Mouse (Mus musculus) neural tube, embryonic 10.5 days (tissue): ENCODE data around the gene Dbil5.
"Not testable (repeated sequence)": the region's sequence is repeated elsewhere in the genome, so short reads cannot be mapped to it uniquely, and the experiment has no call there.

ENCODE experiments used
- DNase-seq: peaks from one replicate; pipeline ENCODE4 v3.0.0-alpha.2; 2017; ENCODE audit warnings: low spot score; ENCODE audit errors: extremely low spot score

Dbil5 gene

GRCm38 (mm10) chr11:76217390-76217800 lies at the start of gene Dbil5, which contains the start of gene Gemin4:
TSS of gene Dbil5 (plus strand) at chr11:76217608.
TSS of gene Gemin4 (minus strand) at chr11:76217664.
- DNase-seq, result peak; percentile 98

- DNase-seq, result no peak
These were observed 48.4 kb upstream of the Dbil5 start for GRCm38 (mm10) chr11:76168976-76169375.

DNA sequence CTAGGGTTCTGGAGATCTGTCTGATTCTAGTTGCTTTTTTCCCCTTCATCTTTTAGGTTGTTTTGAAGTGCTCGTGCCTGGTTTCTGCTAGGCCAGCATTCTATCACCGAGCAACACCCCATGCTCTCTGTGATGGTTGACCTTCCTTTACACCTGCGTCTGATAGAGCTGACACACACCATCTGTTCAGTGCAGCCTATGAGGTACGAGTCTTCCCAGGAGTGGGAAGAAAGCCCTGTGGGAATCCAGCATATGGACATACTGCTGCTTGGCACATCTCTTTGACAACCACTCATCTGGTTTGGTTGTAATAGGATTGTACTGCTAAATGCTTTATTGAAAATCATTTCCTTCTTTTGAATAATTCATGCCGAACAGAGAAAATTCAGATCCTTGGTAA lies 47.2 kb upstream of the Dbil5 start:
- DNase-seq, result no peak

DNA sequence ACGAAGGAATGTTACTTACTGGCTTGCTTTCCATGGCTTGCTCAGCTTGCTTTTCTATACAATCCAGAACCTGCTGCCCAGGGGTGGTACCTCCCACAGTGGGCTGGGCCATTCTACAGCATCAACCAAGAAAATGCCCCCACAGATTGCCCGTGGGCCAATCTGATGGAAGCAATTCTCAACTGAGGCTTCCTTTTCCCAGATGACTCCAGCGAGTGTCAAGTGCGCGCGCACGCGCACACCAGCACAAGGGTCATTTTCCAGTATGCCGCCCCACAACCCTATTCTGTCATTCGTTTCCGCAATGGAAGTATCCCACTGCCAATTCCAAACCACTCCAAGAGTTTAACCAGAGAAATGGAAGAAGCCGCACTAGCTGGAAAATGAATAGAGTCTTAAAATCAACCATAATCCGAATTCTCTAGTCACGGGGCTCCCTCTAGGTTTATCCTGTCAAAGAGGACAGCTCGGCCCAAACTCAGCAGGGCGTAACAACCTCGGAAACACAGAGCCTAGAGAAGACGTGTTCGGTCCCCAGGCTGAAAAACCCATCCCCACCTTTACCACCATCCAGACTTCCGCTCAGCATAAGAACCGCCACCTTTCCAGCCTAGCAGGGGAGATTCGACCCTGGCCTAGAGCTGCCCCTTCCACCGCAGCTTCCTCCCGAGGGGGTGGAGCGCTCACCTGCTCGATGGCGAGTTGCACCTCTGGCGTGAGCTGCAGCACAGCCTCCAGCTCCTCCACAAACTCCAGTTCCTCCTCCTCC lies 38.5 kb upstream of the Dbil5 start:
- peak; percentile 37 for DNase-seq

- DNase-seq, result peak; percentile 88
These were observed 37.8 kb upstream of the Dbil5 start, which contains the start of the genes Vps53 and Fam57a for GRCm38 (mm10) chr11:76179495-76180145. TSS of gene Vps53 (minus strand) at chr11:76179647. TSS of gene Fam57a (plus strand) at chr11:76179671.

DNA sequence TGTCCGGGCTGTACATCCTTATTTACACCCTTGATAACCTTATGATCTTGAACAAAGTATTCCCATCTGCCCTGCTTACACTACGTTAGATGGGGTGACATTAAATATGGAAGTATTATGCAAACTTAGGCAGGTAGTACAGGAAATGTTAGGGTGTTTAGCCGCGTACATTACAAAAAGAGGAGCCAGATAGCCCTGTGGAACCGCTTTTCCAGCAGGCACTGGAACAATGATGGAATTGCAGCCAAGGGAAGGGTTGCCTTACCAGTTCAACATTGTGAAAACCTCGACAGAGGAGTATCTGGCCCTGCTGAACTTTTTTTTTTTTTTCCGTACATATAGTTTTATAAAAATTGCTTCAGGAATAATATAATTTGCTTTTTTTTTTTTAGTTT lies 37.3 kb upstream of the Dbil5 start:
- DNase-seq, result no peak

- DNase-seq, result no peak
These were observed 33.7 kb upstream of the Dbil5 start for GRCm38 (mm10) chr11:76183745-76184144.

GRCm38 (mm10) chr11:76186908-76187307 lies 30.5 kb upstream of the Dbil5 start:
- no peak for DNase-seq

DNA sequence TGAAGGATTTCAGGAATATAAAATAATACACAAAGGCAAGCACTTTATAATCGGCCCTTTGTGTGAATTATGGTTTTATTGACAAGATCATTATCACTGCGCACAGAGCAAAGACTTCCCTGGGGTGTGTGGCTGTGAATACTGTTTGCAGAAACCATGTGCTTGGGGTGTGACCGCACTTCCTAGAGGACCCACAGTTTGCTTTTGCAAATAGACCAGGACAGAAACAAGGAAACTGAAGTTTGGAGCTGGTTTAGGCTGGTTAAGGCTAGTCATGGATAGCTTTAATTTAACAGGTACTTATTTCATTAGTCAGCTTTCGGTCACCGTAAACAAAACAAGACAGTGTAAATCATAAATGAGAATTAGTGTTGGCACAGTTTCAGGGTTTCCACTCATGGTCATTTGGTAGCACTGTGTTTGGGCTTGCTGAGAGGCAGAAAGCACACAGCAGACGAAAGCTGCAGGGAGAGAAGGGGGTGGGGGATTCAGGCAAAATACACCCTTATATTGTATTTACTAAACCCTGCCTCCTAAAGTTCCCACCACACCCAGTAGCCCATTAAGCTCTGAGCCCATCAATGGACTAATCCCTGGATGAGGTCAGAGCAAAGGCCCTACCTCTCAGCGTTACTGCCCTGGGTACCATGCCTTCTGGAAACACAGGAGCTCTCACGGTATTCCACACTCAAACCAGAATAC lies 21.0 kb upstream of the Dbil5 start:
- DNase-seq, result no peak

DNA sequence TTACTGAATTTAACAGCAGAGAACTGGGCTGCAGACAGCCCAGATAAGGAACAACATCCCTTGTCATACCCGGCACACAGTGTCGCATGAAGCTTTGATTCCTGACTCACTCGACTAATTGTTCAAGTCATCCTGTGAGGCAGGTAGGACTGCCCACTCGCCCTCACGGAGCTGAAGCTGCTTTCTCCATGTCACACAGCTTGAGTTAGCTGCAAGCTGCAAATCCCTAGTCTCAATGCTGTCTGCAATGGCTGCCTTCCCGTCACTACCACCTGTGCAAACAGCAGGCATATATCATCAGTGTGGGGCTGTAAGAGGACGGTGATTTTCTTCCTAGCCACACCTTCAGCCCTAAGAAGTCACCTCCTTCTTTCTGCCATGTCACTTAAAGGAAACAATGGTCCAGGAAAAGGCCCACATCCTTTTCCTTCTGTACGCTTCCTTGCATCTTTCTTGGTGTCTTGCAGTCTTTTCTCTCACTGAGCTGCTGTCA lies 20.4 kb upstream of the Dbil5 start:
- DNase-seq, result no peak

DNA sequence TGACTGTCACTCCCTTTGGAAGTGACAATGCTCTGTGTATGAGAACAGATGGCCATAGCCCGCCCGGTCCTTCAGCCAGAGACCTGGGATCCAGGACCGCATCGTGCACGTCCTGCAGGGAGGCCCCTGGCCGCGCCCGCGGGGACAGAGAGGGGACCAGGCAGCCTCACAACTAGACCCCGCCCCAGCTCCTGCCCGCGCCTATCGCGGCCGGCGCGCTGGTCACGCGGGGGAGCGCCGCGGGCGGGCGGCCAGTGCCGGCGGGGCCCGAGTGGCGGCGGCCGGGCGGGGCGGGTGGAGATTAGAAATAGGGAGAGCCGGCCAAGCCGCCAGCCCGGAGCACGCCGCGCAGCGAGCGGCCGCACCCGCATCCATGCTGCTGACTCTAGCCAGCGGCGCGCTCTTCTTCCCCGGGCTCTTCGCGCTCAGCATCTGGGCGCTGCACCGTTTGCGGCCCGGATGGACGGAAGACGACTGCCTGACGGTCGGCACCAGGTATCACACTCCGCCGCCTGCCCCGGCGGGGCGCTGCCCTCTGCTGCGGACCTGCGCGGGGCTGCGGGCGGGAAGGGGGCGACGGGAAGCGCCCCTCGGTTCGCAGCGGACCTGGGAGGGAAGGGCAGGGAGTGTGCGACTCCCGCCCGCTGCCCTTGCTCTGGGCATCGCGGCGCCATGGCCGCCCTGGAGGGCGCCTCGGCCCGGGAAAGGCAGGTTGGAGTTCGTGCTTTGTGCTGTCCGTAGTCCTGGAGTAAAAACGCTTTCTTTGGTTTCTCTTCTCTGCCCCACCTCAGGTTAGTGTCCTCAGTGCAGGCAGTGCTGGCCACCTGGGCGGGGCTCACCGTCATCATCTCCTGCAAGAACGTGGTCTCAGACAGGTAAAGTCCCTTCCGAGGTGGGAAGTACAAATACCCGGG lies 15.4 kb upstream of the Dbil5 start:
- DNase-seq, result peak; percentile 78

- DNase-seq, result no peak
These were observed 10.6 kb upstream of the Dbil5 start for GRCm38 (mm10) chr11:76206793-76207192.

GRCm38 (mm10) chr11:76210228-76210985 lies 7.0 kb upstream of the Dbil5 start:
- DNase-seq, result no peak

DNA sequence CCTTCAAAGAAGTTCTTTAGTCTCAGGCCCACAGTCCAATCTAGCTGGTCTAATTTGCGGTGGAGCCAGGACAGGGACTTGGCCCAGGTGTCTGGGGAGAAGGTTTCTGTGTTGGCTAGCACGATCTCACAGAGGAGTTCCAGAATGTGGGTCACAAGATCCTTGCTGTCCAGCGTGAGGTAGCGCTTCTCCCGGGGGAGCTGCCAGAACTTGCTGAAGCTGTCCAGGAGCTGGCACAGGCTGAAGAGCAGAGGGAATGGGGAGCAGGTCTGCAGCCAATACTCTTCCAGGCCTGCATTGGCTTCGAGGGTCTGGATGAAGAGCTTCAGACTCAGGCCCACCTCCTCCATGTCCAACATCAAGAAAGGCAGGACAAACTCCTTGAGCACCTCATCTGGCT lies 5.8 kb upstream of the Dbil5 start:
- DNase-seq, result not testable (repeated sequence)

GRCm38 (mm10) chr11:76213841-76214240 lies 3.6 kb upstream of the Dbil5 start:
- DNase-seq, result no peak

DNA sequence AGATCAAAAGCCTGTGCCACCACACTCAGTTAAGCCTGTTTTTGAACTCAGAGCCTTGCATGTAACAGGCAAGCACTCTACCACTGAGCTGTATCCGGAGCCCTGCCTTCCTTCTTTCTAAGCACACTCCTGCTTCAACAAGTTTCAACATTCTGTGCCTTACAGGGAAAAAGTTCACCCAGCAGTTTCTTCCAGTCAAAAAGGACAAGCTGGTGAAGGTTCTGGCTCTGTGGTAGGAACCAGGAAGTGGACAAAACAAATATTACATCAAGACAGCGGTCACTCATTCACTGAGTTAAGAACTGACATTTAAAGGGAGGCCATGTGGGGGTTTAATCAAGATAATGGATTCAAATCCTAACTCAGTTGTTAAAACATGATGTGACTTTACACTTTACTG lies 2.4 kb upstream of the Dbil5 start:
- DNase-seq, result no peak

- no peak for DNase-seq
These were observed 1.3 kb upstream of the Dbil5 start for GRCm38 (mm10) chr11:76216049-76216540.

GRCm38 (mm10) chr11:76216681-76217389 lies 573 bp upstream of the Dbil5 start:
- DNase-seq, result peak; percentile 58

DNA sequence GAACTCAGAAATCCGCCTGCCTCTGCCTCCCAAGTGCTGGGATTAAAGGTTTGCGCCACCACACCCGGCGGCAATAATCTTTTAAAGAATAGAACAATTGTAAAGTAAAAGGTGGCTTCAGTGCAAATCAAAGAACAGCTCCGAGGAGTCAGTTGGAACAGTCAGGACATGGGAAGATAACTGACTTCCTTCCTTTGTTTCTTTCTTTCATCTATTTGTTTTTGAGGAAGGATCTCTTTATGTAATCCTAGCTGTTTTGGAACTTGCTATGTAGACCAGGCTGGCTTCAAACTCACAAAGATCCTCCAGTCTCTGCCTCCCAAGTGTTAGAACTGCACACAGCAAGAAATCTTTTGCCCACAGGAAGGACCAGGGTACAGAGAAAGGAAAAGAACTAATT lies 7.2 kb downstream of the Dbil5 start:
- DNase-seq, result no peak
